Mouse (Mus musculus): ENCODE results near the gene Defb36. TPM values are rescaled to one million over a fixed set of nuclear protein-coding genes. Genes with fewer than 3 reads are reported as not detected.
A peak's percentile ranks its signal among the peaks of the same experiment; 100 is the strongest.

Gene Defb36
- total RNA-seq, 2 experiments from 2014 or later, result not detected

DNA sequence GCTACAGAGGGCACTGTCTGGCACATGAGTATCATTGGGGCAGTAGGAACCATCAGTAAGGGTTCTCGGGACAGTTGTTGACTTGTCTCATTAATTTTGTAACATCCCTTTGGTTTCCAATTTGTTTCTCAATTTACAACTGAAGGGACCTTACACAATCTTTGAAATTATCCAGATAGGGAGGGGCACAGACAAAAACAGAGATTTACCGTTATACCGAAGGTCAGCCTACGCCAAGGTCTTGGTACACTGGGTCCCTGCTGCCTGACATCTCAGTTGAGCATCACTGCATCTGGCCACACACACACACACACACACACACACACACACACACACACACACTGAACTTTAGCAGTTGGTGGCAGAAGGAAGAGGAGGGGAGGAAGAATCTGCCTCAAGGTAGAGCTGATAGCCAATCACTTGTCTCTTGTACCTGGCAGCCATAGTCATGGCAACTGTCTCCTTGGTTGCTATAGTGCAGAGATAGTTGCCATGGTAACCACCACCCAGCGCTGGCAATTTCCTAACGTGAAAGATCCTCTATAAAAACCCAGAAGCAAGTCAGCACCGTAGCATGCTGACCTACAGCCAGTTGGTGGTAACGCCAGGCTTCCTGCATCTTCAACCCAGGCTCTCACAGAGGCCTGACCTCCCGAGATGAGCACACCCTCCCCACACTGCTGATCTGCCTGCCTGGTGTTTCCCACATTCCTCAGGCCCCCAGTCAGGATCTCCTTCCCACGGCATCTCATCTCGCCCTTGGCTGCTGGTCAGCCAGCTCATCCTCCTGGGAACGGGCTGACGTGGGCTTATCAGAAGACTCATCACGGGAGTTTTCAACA, 50.0 kb downstream of the Defb36 start:
- intact Hi-C loops (cut with DNase I), result no loop called here
- peak in 1 of 2 experiments; percentile 58 for DNase-seq

DNA sequence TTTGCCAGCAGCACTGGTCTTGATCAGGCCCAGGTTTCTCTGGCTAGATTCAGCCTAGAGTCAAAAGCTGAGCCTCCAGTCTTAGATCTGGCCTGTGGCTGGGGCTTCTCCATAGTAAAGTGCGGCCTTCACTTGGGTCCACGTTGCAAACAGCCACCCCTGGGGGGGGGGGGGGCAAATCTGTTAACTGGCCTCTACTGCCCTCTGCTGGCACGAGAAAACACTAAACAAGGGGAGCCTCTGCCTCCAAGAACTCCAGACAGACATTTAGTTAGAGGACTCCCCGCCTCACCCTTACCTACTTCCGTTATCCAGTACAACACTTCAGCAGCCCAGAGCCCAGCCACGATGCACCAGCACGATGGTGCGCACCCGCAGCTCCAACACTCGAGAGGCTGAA, 53.3 kb downstream of the Defb36 start:
- peak in 1 of 2 experiments; percentile 62 for DNase-seq
- intact Hi-C loops (cut with DNase I), result loop anchor here (1.0 to 5.0 kb wide), 2 partner anchors 42 to 105 kb away; no protein-coding TSS in a partner anchor

DNA sequence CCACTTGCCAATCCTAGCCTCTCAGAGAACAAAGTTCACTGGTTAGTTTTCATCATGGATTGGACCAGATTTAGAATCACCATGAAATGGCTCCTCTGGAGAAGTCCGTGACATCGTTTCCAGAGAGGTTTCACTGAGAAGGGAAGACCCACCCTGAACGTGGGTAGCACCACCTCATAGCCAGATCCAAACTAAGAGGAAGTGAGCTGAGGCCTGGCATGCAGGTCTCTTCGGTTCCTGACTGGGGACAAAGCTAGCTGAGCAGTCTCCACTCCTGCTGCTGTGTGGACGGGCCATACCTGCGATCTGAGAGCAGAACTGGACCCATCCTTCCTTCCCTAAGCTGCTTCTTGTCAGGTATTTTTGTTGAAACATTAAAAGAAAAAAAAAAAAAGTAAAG, 57.0 kb downstream of the Defb36 start:
- no peak for DNase-seq
- intact Hi-C loops (cut with DNase I), result no loop called here

Other genes starting within 250 kb of the Defb36 start
- not detected for gene Nrsn2, start 227.7 kb upstream of the Defb36 start, total RNA-seq (2021)
- 10 to 100 TPM; 26.3 to 37.8 TPM for gene Sox12, start 206.3 kb upstream of the Defb36 start, total RNA-seq (2021)
- gene Zcchc3, start 189.3 kb upstream of the Defb36 start, total RNA-seq (2021), result 10 to 100 TPM; 18.0 to 18.1 TPM
- 1 to 10 TPM; 3.7 to 4.3 TPM for gene 6820408C15Rik, start 188.7 kb upstream of the Defb36 start, total RNA-seq (2021)
- gene Defb23, start 139.7 kb upstream of the Defb36 start, total RNA-seq (2021), result not detected
- not detected for gene Defb20, start 127.3 kb upstream of the Defb36 start, total RNA-seq (2021)
- gene Defb22, start 114.2 kb upstream of the Defb36 start, total RNA-seq (2021), result not detected
- gene Defb26, start 92.6 kb upstream of the Defb36 start, total RNA-seq (2021), result not detected
- gene Defb28, start 86.1 kb upstream of the Defb36 start, total RNA-seq (2021), result not detected
- not detected for gene Defb29, start 64.2 kb upstream of the Defb36 start, total RNA-seq (2021)
- gene Gm17416, start 35.0 kb upstream of the Defb36 start, total RNA-seq (2021), result not detected
- not detected for gene Defb21, start 31.6 kb upstream of the Defb36 start, total RNA-seq (2021)
- gene Defb19, start 24.0 kb upstream of the Defb36 start, total RNA-seq (2021), result not detected
- gene Defb45, start 4.9 kb upstream of the Defb36 start, total RNA-seq (2021), result not detected
- gene Defb25, start 18.7 kb downstream of the Defb36 start, total RNA-seq (2021), result not detected
- 10 to 100 TPM; 12.9 to 15.3 TPM for gene Rem1, start 22.6 kb downstream of the Defb36 start, total RNA-seq (2021)
- 10 to 100 TPM; 47.6 to 51.4 TPM for gene H13, start 65.1 kb downstream of the Defb36 start, total RNA-seq (2021)
- 10 to 100 TPM; 17.8 to 19.1 TPM for gene Mcts2, start 82.7 kb downstream of the Defb36 start, total RNA-seq (2021)
- 10 to 100 TPM; 72.9 to 84.2 TPM for gene Id1, start 131.9 kb downstream of the Defb36 start, total RNA-seq (2021)
- 10 to 100 TPM; 17.9 to 22.4 TPM for gene Cox4i2, start 149.8 kb downstream of the Defb36 start, total RNA-seq (2021)
- 10 to 100 TPM; 40.0 to 72.4 TPM for gene Bcl2l1, start 227.4 kb downstream of the Defb36 start, total RNA-seq (2021)
- 10 to 100 TPM; 16.0 to 17.8 TPM for gene Tpx2, start 243.6 kb downstream of the Defb36 start, total RNA-seq (2021)

Data from heart, postnatal 10 days (tissue).